11 mouse cellular contexts compared by ENCODE assay signal in genomic region chr10:67637339-67637738, GRCm38 (mm10).
A peak's percentile ranks its signal among the peaks of the same experiment; 100 is the strongest.
DNase-seq lines count a peak whose midpoint lies in the region; ATAC-seq and TF ChIP-seq lines count a peak whose summit lies in the region.
"Had no signal": no experiment of that assay in that cellular context is flagged by ENCODE, and none has a peak within 500 bp of the region (broad histone marks: within the 10 kb centered on the region; RNA-seq: fewer than 3 reads in every experiment).

No protein-coding gene starts in this region.

- H3K9ac ChIP-seq in hindbrain, postnatal 0 days (replicated peaks; ENCODE audit: low read length), result no peak overlapping the region
- no peak overlapping the region for H3K9ac ChIP-seq in hindbrain, embryonic 16.5 days (ENCODE audit: low read depth, low read length)
- no peak overlapping the region for H3K9ac ChIP-seq in neural tube, embryonic 15.5 days (replicated peaks)
- H3K9ac ChIP-seq in stomach, postnatal 0 days (ENCODE audit: low read length), result no peak overlapping the region
- H3K9ac ChIP-seq: heart, embryonic 15.5 days had no signal

- TF ChIP-seq EP300 in stomach, postnatal 0 days (optimal IDR thresholded peaks at IDR 0.05), result no peak

- no peak for ATAC-seq in hindbrain, postnatal 0 days
- no peak for ATAC-seq in hindbrain, embryonic 16.5 days
- ATAC-seq in neural tube, embryonic 15.5 days (ENCODE audit: low FRiP score), result no peak
- no peak for ATAC-seq in stomach, postnatal 0 days (ENCODE audit: low FRiP score, low TSS enrichment)

- no peak overlapping the region for H3K4me3 ChIP-seq in hindbrain, postnatal 0 days (ENCODE audit: low read length)
- no peak overlapping the region for H3K4me3 ChIP-seq in hindbrain, embryonic 16.5 days (ENCODE audit: low read length)
- no peak overlapping the region for H3K4me3 ChIP-seq in neural tube, embryonic 15.5 days (replicated peaks)
- H3K4me3 ChIP-seq in stomach, postnatal 0 days (ENCODE audit: low read depth, low read length), result no peak overlapping the region
- H3K4me3 ChIP-seq: erythroblast, embryonic 14.5 days had no signal

- no peaks in the 10 kb centered on the region for H3K36me3 ChIP-seq in hindbrain, postnatal 0 days (ENCODE audit: insufficient read depth, low read length)
- no peaks in the 10 kb centered on the region for H3K36me3 ChIP-seq in hindbrain, embryonic 16.5 days (ENCODE audit: control insufficient read depth, insufficient read depth, low read length)
- no peaks in the 10 kb centered on the region for H3K36me3 ChIP-seq in neural tube, embryonic 15.5 days
- H3K36me3 ChIP-seq in stomach, postnatal 0 days (ENCODE audit: control insufficient read depth, insufficient read depth, low read length), result no peaks in the 10 kb centered on the region
- H3K36me3 ChIP-seq: heart, embryonic 15.5 days had no signal

- peak; percentile 55 for TF ChIP-seq CTCF in hindbrain, postnatal 0 days (IDR thresholded peaks at IDR 0.05; ENCODE audit: low read depth)
- peak; percentile 58 for TF ChIP-seq CTCF in stomach, postnatal 0 days (IDR thresholded peaks at IDR 0.05; ENCODE audit: low read depth)

- intact Hi-C loops in left cerebral cortex, postnatal 4 days (cut with DNase I), result no loop called here

- no peak overlapping the region for H3K4me2 ChIP-seq in hindbrain, postnatal 0 days (ENCODE audit: low read depth, low read length)
- H3K4me2 ChIP-seq in hindbrain, embryonic 16.5 days (ENCODE audit: low read length), result no peak overlapping the region
- H3K4me2 ChIP-seq in neural tube, embryonic 15.5 days, result no peak overlapping the region
- H3K4me2 ChIP-seq in stomach, postnatal 0 days (replicated peaks; ENCODE audit: low read depth), result no peak overlapping the region

- H3K4me1 ChIP-seq in hindbrain, postnatal 0 days (ENCODE audit: insufficient read depth, low read length), result no peaks in the 10 kb centered on the region
- no peaks in the 10 kb centered on the region for H3K4me1 ChIP-seq in hindbrain, embryonic 16.5 days (ENCODE audit: control insufficient read depth, insufficient read depth, low read depth, low read length)
- H3K4me1 ChIP-seq in neural tube, embryonic 15.5 days, result peaks cover 7% of the 10 kb centered on the region
- H3K4me1 ChIP-seq in stomach, postnatal 0 days (replicated peaks; ENCODE audit: control insufficient read depth, insufficient read depth), result no peaks in the 10 kb centered on the region
- H3K4me1 ChIP-seq: megakaryocyte, embryonic 14.5 days had no signal

- H3K27ac ChIP-seq in hindbrain, postnatal 0 days, result no peak overlapping the region
- H3K27ac ChIP-seq in hindbrain, embryonic 16.5 days (ENCODE audit: low read depth, low read length), result no peak overlapping the region
- no peak overlapping the region for H3K27ac ChIP-seq in neural tube, embryonic 15.5 days (replicated peaks)
- H3K27ac ChIP-seq in stomach, postnatal 0 days (replicated peaks), result no peak overlapping the region
- H3K27ac ChIP-seq: heart, embryonic 15.5 days had no signal

- 0 out of 2 replicates have a peak, but pooled peaks cover 3% of the 10 kb centered on the region for H3K27me3 ChIP-seq in hindbrain, postnatal 0 days (ENCODE audit: insufficient read depth, low read length)
- no peaks in the 10 kb centered on the region for H3K27me3 ChIP-seq in hindbrain, embryonic 16.5 days (replicated peaks; ENCODE audit: control insufficient read depth, insufficient read depth, low read length)
- H3K27me3 ChIP-seq in neural tube, embryonic 15.5 days (replicated peaks), result no peaks in the 10 kb centered on the region
- H3K27me3 ChIP-seq in stomach, postnatal 0 days (ENCODE audit: control insufficient read depth, insufficient read depth, low read length), result no peaks in the 10 kb centered on the region
- H3K27me3 ChIP-seq: heart, embryonic 15.5 days; megakaryocyte, embryonic 14.5 days had no signal

- no peak for DNase-seq in hindbrain, postnatal 0 days (ENCODE audit: low spot score)
- DNase-seq in neural tube, embryonic 10.5 days (ENCODE audit: extremely low spot score, low spot score), result peak; percentile 17
- DNase-seq in embryo, embryonic 11 days, result peak; percentile 29
- no peak for DNase-seq in stomach, postnatal 0 days (ENCODE audit: low spot score)
- no peak for DNase-seq in ovary, postnatal 36 days (ENCODE audit: low spot score)
- DNase-seq in left cerebral cortex, postnatal 4 days, result no peak

- WGBS in hindbrain, postnatal 0 days, result 80% methylated on average over 5 of the region's 5 CpGs
- WGBS in hindbrain, embryonic 16.5 days, result 72% methylated on average over 5 of the region's 5 CpGs
- 75% methylated on average over 5 of the region's 5 CpGs for WGBS in neural tube, embryonic 15.5 days
- WGBS in stomach, postnatal 0 days, result 47% methylated on average over 5 of the region's 5 CpGs

- H3K9me3 ChIP-seq in hindbrain, postnatal 0 days (ENCODE audit: low read length), result no peaks in the 10 kb centered on the region
- H3K9me3 ChIP-seq in hindbrain, embryonic 16.5 days (ENCODE audit: control insufficient read depth, low read length), result no peaks in the 10 kb centered on the region
- H3K9me3 ChIP-seq in neural tube, embryonic 15.5 days (replicated peaks), result no peaks in the 10 kb centered on the region
- no peaks in the 10 kb centered on the region for H3K9me3 ChIP-seq in stomach, postnatal 0 days (ENCODE audit: control insufficient read depth, low read length)
- H3K9me3 ChIP-seq: heart, embryonic 15.5 days had no signal

Comparison
In these comparisons a context has a peak if more than half of its experiments do, and no peak if none do; other contexts are left out.
1. DNase-seq: peak in neural tube, embryonic 10.5 days (single experiment) and embryo, embryonic 11 days (single experiment); none in hindbrain, postnatal 0 days (single experiment), stomach, postnatal 0 days (single experiment), ovary, postnatal 36 days (single experiment) and left cerebral cortex, postnatal 4 days (single experiment).